Mouse (Mus musculus) spleen, adult 18-20 months (tissue): ENCODE results near the gene Zkscan4.
A peak's percentile ranks its signal among the peaks of the same experiment; 100 is the strongest.
"Not testable (repeated sequence)": the region's sequence is repeated elsewhere in the genome, so short reads cannot be mapped to it uniquely, and the experiment has no call there.

ENCODE experiments used
- DNase-seq, 2 experiments: peaks; one replicate each; pipeline ENCODE4 v3.0.0; 2022; ENCODE audit warnings: mixed read lengths in 2 of 2

Gene Zkscan4

GRCm38 (mm10) chr13:21478759-21479670 is at the start of gene Zkscan4, which contains the start of gene Gm10065:
Gene Zkscan4, plus strand, starts transcription at chr13:21478907.
Gene Gm10065, minus strand, starts transcription at chr13:21479441.
- DNase-seq: peak in 1 of 2 experiments; percentile 2

- no peak for DNase-seq
Measured at GRCm38 (mm10) chr13:21435476-21435875, 43.2 kb upstream of the Zkscan4 start.

GRCm38 (mm10) chr13:21440503-21441206 is 38.1 kb upstream of the Zkscan4 start, which contains the start of gene Pgbd1:
Gene Pgbd1, minus strand, starts transcription at chr13:21441058.
- DNase-seq: peak; percentile 20 to 46

- DNase-seq: no peak
Measured at GRCm38 (mm10) chr13:21441207-21441572, 37.5 kb upstream of the Zkscan4 start.

GRCm38 (mm10) chr13:21446796-21447195 is 31.9 kb upstream of the Zkscan4 start:
- DNase-seq: no peak

GRCm38 (mm10) chr13:21447856-21448614 is 30.7 kb upstream of the Zkscan4 start:
- no peak for DNase-seq

- DNase-seq: no peak
Measured at GRCm38 (mm10) chr13:21453042-21453441, 25.7 kb upstream of the Zkscan4 start.

- DNase-seq: peak; percentile 59 to 76
Measured at GRCm38 (mm10) chr13:21453449-21453848, 25.3 kb upstream of the Zkscan4 start, which contains the start of gene Zscan26. Gene Zscan26, minus strand, starts transcription at chr13:21453730.

- no peak for DNase-seq
Measured at GRCm38 (mm10) chr13:21454133-21454532, 24.6 kb upstream of the Zkscan4 start.

- no peak for DNase-seq
Measured at GRCm38 (mm10) chr13:21456347-21456746, 22.4 kb upstream of the Zkscan4 start.

GRCm38 (mm10) chr13:21462516-21462915 is 16.2 kb upstream of the Zkscan4 start:
- not testable (repeated sequence) for DNase-seq

GRCm38 (mm10) chr13:21467336-21467735 is 11.4 kb upstream of the Zkscan4 start:
- DNase-seq: no peak

GRCm38 (mm10) chr13:21468061-21469019 is 10.4 kb upstream of the Zkscan4 start, which contains the start of gene Nkapl:
Gene Nkapl, minus strand, starts transcription at chr13:21468509.
- DNase-seq: peak; percentile 45 to 64

- no peak for DNase-seq
Measured at GRCm38 (mm10) chr13:21469097-21469496, 9.6 kb upstream of the Zkscan4 start.

GRCm38 (mm10) chr13:21472427-21472826 is 6.3 kb upstream of the Zkscan4 start:
- DNase-seq: no peak

- DNase-seq: no peak
Measured at GRCm38 (mm10) chr13:21486881-21487280, 8.2 kb downstream of the Zkscan4 start.

- no peak for DNase-seq
Measured at GRCm38 (mm10) chr13:21492847-21493246, 14.1 kb downstream of the Zkscan4 start.

- DNase-seq: peak in 1 of 2 experiments; percentile 6
Measured at GRCm38 (mm10) chr13:21495080-21495479, 16.4 kb downstream of the Zkscan4 start, which contains the start of gene AK157302. Gene AK157302, plus strand, starts transcription at chr13:21495223.

- DNase-seq: not testable (repeated sequence)
Measured at GRCm38 (mm10) chr13:21501182-21501581, 22.5 kb downstream of the Zkscan4 start, which contains the start of gene Gm11273. Gene Gm11273, minus strand, starts transcription at chr13:21501418.

- no peak for DNase-seq
Measured at GRCm38 (mm10) chr13:21502296-21502695, 23.6 kb downstream of the Zkscan4 start.

GRCm38 (mm10) chr13:21506221-21506649 is 27.5 kb downstream of the Zkscan4 start:
- DNase-seq: peak; percentile 62 to 75
